Mouse (Mus musculus): ENCODE data around the gene Ston2.
"Not testable (repeated sequence)": the region's sequence is repeated elsewhere in the genome, so short reads cannot be mapped to it uniquely, and the experiment has no call there.

The Ston2 gene

GRCm38 (mm10) chr12:91751893-91752597 is 36.1 kb downstream of the Ston2 start:
- ATAC-seq (ENCODE audit: low TSS enrichment): no peak

GRCm38 (mm10) chr12:91749543-91750184 is 38.5 kb downstream of the Ston2 start:
- 0 out of 2 replicates have a peak, but pooled peaks have one; percentile 34 for ATAC-seq (ENCODE audit: low TSS enrichment)

DNA sequence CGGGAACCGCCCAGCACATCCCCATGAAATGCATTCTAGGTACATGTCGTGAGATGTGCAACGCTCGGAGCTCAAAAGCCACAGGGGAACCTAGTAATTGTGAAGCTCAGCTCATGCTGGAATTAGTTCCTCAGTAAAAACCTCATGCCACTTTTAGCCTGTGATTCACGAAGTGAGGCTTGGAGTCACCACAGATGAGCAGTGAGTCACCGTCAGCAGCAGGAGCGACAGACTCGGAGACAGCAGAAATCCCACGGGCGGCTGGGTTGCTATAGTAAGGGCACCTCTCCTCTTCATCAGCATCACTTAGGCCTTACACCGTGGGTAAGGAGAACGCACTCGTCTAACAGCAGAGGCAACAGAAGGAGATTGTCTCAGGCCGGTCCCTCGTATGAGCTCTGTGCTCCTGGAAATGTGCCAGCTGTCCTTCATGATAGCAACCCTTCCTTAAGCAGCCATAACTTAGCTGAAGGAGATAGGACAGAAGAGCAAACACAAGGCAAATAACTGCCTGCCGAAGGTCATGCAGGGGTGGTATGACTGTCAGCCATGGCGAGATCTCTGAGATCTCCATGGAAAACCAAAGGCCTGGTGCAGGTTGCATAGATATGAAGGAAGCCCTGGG is 39.8 kb downstream of the Ston2 start:
- peak; percentile 98 for ATAC-seq (ENCODE audit: low TSS enrichment)

DNA sequence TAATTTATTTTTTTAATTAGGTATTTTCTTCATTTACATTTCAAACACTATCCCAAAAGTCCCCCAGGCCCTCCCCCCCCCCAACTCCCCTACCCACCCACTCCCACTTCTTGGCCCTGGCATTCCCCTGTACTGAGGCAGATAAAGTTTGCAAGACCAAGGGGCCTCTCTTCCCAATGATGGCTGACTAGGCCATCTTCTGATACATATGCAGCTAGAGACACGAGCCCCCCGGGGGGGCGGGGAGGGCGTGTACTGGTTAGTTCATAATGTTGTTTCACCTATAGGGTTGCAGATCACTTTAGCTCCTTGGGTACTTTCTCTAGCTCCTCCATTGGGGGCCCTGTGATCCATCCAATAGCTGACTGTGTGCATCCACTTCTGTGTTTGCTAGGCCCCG is 41.3 kb downstream of the Ston2 start:
- not testable (repeated sequence) for ATAC-seq (ENCODE audit: low TSS enrichment)

- ATAC-seq (ENCODE audit: low TSS enrichment): no peak
Observed at GRCm38 (mm10) chr12:91745758-91746290, 42.4 kb downstream of the Ston2 start.

DNA sequence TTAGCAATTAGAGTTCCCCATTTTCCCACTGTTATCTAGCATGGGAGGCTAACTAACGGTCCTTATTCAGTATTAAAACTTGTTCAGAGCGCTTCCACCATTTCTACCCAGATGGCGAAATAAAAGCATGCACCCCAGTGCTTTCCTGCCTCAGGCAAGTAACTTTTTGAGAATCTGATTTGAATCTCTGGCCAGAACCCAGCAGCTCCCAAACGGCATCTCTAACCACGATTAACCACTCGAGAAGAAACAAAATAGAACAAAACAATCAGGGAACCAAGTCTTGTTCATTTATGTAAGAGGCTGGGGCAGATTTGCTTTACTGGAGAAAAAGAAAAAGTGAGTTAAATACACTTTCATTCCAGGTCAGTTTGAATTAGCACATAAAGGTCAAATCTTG is 44.1 kb downstream of the Ston2 start:
- no peak for ATAC-seq (ENCODE audit: low TSS enrichment)

DNA sequence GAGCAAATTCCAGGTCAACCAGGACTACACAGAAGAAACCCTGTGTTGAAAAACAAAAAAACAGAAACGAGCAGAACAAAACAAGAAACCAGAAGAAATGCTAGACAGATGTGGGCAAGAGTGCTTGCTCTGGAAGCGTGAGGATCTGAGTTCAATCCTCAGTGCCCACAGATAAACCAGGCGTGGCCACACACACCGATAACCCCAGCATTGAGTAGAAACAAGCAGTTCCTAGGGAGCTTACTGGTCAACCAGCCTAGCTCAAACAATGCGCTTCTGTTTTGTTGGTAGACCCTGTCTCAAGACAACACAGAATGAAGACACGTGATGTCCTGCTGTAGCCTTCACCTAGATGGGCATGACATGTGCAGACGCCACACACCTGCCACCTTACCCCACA is 45.3 kb downstream of the Ston2 start:
- no peak for ATAC-seq (ENCODE audit: low TSS enrichment)

- ATAC-seq (ENCODE audit: low TSS enrichment): no peak
Observed at GRCm38 (mm10) chr12:91738381-91738780, 49.8 kb downstream of the Ston2 start.

DNA sequence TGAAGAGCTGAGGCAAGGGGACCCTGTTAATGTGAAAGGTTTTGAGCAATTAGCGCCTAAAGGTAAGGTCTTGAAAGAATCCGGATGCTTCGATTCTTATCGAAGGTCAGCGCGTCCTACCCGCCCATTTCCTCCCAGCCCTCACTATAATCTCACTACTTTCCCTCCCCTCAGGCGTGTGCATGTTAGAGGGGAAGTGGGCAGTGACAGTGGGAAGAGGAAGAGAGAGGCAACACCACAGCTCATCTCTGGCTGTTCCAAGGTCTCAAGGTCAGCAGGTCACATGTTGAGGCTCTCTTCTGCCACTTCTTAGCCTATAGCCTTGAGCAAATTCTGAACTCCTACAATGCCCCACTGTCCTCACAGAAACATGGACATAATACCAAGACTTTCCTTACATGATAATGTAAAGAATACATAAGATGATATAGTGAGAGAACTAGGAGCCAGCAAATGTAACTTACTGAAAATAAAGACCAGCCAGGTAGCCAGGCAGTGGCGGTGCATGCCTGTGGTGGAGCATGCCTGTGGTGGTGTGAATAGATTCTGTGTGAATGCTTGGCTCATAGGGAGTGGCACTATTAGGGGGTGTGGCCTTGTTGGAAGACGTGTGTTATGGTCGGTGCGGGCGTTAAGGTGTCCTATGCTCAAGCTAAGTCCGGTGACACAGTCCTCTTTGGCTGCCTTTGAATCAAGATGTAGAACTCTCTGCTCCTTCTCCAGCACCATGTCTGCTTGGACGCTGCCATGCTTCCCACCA is 51.8 kb downstream of the Ston2 start:
- no peak for ATAC-seq (ENCODE audit: low TSS enrichment)

- ATAC-seq (ENCODE audit: low TSS enrichment): no peak
Observed at GRCm38 (mm10) chr12:91734246-91735027, 53.8 kb downstream of the Ston2 start.

- peak; percentile 73 for ATAC-seq (ENCODE audit: low TSS enrichment)
Observed at GRCm38 (mm10) chr12:91732729-91733448, 55.3 kb downstream of the Ston2 start.

- ATAC-seq (ENCODE audit: low TSS enrichment): no peak
Observed at GRCm38 (mm10) chr12:91726202-91726601, 62.0 kb downstream of the Ston2 start.

GRCm38 (mm10) chr12:91723912-91724311 is 64.3 kb downstream of the Ston2 start:
- ATAC-seq (ENCODE audit: low TSS enrichment): peak; percentile 70

DNA sequence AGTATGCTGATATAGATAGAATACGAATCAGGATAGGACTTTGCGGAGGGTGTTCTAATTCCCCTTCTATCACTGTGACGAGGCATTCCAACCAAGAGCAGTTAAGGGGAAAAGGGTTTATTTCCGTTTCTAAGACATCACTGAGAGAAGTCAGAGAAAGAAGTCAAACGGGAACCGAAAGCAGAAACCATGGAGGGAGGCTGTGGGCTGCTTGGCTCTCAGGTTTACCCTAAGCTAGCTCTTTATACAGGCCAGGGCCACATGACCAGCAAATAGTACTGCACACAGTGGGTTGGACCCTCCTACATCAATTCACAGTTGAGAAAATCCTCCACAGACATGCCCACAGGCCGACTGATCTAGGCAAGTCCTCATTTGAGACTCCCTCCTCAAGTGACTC is 69.1 kb downstream of the Ston2 start:
- peak; percentile 20; the same call in 1 of the 2 replicates for ATAC-seq (ENCODE audit: low TSS enrichment)

GRCm38 (mm10) chr12:91715686-91716085 is 72.5 kb downstream of the Ston2 start:
- no peak for ATAC-seq (ENCODE audit: low TSS enrichment)

- peak; percentile 80 for ATAC-seq (ENCODE audit: low TSS enrichment)
Observed at GRCm38 (mm10) chr12:91713358-91713757, 74.8 kb downstream of the Ston2 start.

DNA sequence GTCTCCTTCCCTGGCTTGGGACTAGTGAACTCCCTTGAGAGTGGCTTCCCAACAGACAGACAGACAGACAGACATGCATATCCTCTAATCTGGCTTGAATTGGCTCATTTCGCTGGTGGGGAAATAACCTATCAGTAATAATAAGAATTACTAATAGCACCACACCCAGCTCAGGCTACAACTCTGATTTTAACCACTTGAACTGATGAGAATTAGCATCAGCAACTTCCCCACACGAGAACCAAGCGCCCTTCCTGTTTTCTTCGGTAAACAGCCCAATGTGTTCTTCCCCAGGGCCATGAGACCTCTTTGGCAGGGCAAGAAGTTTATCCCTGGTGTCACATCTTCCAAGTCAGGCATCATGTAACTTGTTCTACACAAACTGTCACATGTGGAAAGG is 76.5 kb downstream of the Ston2 start:
- no peak for ATAC-seq (ENCODE audit: low TSS enrichment)

GRCm38 (mm10) chr12:91710876-91711275 is 77.3 kb downstream of the Ston2 start:
- peak; percentile 84 for ATAC-seq (ENCODE audit: low TSS enrichment)

DNA sequence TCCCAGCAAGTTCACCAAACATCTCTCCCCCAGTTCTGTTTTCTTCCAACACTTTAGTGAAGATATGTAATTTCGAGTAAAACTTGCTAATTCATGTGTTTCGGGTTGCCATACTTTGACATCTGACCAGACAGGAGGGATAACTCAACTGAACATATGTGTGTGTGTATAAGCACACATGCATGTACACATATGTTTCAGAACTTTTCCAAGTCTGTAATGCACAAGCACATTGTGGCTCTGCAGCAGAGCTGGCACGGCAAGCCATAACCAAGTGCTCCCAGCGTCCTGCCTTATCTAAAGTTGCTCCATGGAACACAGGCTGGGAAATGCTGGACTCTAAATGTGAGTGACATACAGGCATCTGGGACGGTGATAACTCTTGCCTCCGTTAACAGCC is 78.6 kb downstream of the Ston2 start:
- no peak for ATAC-seq (ENCODE audit: low TSS enrichment)

DNA sequence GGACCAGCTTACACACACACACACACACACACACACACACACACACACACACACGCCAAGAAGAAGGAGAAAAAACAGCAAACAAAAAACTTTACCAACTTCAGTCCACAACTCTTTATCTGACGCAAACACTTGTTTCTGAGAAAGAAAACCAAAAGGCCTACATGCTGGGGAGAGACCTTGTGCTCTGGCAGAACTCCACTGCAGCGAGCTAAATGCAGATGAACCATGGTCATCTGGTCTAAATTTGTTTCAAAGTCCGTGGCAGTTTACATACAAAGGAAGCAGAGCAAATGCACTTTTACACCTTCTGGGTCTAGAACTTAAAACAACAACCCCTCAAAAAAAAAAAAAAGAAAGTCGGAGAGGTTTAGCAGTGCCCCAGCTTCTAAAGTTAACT is 79.0 kb downstream of the Ston2 start:
- no peak for ATAC-seq (ENCODE audit: low TSS enrichment)

GRCm38 (mm10) chr12:91707807-91708206 is 80.4 kb downstream of the Ston2 start:
- ATAC-seq (ENCODE audit: low TSS enrichment): no peak

Data from frontal cortex, adult (tissue).